Mouse (Mus musculus) small intestine, adult 2 months (tissue): ENCODE data around the gene Slc13a3. TPM values are rescaled to one million over a fixed set of nuclear protein-coding genes. Genes with fewer than 3 reads are reported as not detected.
A peak's percentile ranks its signal among the peaks of the same experiment; 100 is the strongest.

ENCODE experiments used
- H3K27ac ChIP-seq: fragments of 200-500 bp; 2 replicates; pipeline ENCODE4 v1.5.1; 2012; ENCODE audit warnings: low read depth, low read length, control low read depth, inconsistent platforms; ENCODE audit not compliant: insufficient read depth
- H3K27me3 ChIP-seq: fragments of 200-500 bp; 2 replicates; pipeline ENCODE4 v1.6.1; 2012; ENCODE audit warnings: mild to moderate bottlenecking, moderate library complexity, low read length, inconsistent platforms; ENCODE audit not compliant: control insufficient read depth, insufficient read depth
- H3K36me3 ChIP-seq: fragments of 200-500 bp; 2 replicates; pipeline ENCODE4 v1.6.1; 2012; ENCODE audit warnings: mild to moderate bottlenecking, low read length, control low read depth, inconsistent platforms; ENCODE audit not compliant: control insufficient read depth, insufficient read depth
- H3K4me1 ChIP-seq: fragments of 200-500 bp; 2 replicates; pipeline ENCODE4 v1.6.1; 2012; ENCODE audit warnings: low read length, inconsistent platforms, mixed read lengths; ENCODE audit not compliant: control insufficient read depth, insufficient read depth, insufficient read length
- H3K4me3 ChIP-seq: fragments of 200-500 bp; 2 replicates; pipeline ENCODE4 v1.5.1; 2012; ENCODE audit warnings: low read depth, mild to moderate bottlenecking, control low read depth, inconsistent platforms, low read length, moderate library complexity
- CTCF ChIP-seq: fragments of 200-500 bp; IDR thresholded peaks from 2 replicates; pipeline ENCODE4 v1.5.1; 2012; ENCODE audit warnings: low read depth, mild to moderate bottlenecking, control low read depth, inconsistent platforms, low read length, moderate library complexity, mixed read lengths; ENCODE audit not compliant: insufficient replicate concordance, insufficient read length; ENCODE audit errors: extremely low read depth
- POLR2A ChIP-seq: fragments of 200-500 bp; IDR thresholded peaks from 2 replicates; pipeline ENCODE4 v1.6.1; 2012; ENCODE audit warnings: low read depth, mild to moderate bottlenecking, control low read depth, inconsistent platforms, low read length, moderate library complexity
- WGBS: fragments of 180-500 bp; shearing (Covaris S2); methylation state at CpG from one replicate; pipeline ENCODE4 v1.1.7; 2018; 5-methylcytosine and 5-hydroxymethylcytosine counted together
- polyA plus RNA-seq: library from polyadenylated mRNA; depleted of rRNA; stranded (reverse); fragments of >200 nt; gene quantifications from 2 replicates; pipeline ENCODE4 v1.2.3, GENCODE M21; 2012

The Slc13a3 gene
- polyA plus RNA-seq, 1 experiment = 0.03 TPM

DNA sequence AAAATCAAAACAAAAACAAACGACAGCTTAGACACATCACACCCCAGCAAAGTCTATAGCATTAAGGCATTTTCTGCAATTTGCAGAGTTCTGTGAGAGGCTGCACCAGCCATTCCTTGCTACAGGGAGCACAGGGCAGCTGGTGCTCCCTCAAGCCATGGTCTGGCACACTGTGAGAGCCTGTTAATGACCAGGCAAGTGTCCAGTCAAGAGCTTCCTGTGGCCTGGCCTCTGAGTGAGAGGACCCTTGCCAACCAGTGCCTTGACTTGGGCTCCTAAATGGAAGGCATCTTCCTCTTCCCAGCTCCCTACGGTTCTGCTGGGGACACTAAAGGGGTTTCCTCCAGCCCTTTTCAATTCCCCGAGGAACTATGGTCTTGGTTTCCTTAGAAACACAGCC lies 59.1 kb downstream of the Slc13a3 start:
- WGBS = 43% methylated on average over 3 of the region's 3 CpGs
- no peak overlapping the region for H3K27ac ChIP-seq

DNA sequence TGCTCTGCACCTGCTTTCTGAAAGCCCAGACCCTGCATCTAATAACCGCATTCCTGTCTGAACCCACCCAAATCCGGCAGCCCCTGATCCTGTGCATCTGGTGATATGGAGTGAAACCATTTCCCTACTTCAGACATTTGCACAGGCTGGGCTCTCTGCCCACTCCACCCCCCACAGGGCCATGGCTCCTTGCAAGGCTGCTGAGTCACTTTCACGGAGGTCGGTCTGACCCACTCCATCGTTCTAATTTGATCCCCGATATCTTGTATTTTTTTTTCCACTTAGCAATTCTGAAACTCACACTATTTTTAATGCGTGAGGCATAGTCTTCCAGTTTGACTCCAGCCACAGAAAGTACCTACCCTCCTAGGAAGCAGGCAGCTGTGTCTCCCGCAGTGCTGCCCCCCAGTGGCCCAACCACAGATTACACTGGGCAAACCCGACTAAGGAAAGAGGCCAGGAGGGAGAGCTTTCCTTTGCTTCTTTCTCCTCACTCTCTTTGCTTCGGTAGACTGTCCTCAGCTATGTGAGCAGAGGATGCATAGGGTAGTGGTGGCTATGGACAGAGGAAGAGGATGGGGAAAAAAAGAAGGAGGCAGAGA lies 65.2 kb downstream of the Slc13a3 start:
- TF ChIP-seq CTCF = peak; percentile 82; the same call in 1 of the 2 replicates
- TF ChIP-seq POLR2A = no peak
- H3K36me3 ChIP-seq = no peaks in the 10 kb centered on the region
- H3K27ac ChIP-seq = no peak overlapping the region
- H3K4me1 ChIP-seq = no peaks in the 10 kb centered on the region
- no peaks in the 10 kb centered on the region for H3K27me3 ChIP-seq
- H3K4me3 ChIP-seq = no peak overlapping the region
- WGBS = 39% methylated on average over 10 of the region's 10 CpGs

More for the DNA sequence above, 59.1 kb downstream of the Slc13a3 start:
- TF ChIP-seq POLR2A (no peak), CTCF (no peak)
- no peaks in the 10 kb centered on the region for H3K4me1 ChIP-seq
- H3K27me3 ChIP-seq = no peaks in the 10 kb centered on the region
- no peaks in the 10 kb centered on the region for H3K36me3 ChIP-seq
- no peak overlapping the region for H3K4me3 ChIP-seq

DNA sequence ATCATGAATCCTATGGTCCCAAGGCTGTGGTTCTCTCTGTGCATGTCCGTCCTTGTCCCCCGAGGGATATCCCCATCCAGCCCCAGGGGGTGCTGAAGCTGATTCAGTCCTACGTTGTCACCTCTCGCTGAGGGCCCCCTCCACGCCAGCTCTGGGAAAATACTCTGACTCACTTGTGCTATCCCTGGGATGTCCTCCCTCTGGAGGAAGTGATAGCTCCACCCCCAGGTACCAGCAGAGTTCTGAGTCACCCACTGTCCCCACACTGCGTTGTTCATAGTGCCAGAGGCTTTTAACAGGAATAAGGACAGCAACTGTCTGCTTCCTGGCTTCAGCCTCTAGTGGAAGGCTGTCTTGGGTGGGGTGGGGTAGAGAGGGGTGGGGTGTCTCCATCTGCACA lies 67.7 kb downstream of the Slc13a3 start:
- H3K36me3 ChIP-seq = no peaks in the 10 kb centered on the region
- H3K4me3 ChIP-seq = no peak overlapping the region
- no peaks in the 10 kb centered on the region; the same call in 1 of the 2 replicates for H3K4me1 ChIP-seq
- no peaks in the 10 kb centered on the region for H3K27me3 ChIP-seq
- no peak for TF ChIP-seq POLR2A
- no peak for TF ChIP-seq CTCF
- 24% methylated on average over 6 of the region's 6 CpGs for WGBS
- H3K27ac ChIP-seq = peak overlapping the region; percentile 24; the same call in 1 of the 2 replicates

DNA sequence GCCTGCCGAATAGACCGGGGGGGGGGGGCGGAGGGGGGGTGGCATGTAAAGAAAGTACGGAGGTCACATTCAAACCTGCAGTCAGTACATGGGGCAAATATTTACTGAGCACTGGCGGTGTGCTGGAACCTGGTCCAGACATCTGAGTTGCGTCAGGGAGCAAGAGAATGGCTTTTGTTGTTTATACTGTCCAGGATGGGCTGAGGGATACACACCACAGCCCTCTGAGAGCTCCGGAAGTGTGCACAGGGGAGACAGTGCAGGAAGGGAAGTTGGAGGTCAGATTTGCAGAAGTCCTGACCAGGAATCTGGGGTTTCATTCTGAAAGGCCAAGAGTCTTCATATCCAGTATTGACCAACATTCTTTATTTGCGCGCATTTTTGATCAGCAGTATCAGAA lies 68.1 kb downstream of the Slc13a3 start:
- no peak for TF ChIP-seq CTCF
- TF ChIP-seq POLR2A = no peak
- H3K4me3 ChIP-seq = no peak overlapping the region
- H3K36me3 ChIP-seq = no peaks in the 10 kb centered on the region
- no peaks in the 10 kb centered on the region for H3K27me3 ChIP-seq
- H3K27ac ChIP-seq = peak overlapping the region; percentile 24; the same call in 1 of the 2 replicates
- H3K4me1 ChIP-seq = no peaks in the 10 kb centered on the region; the same call in 1 of the 2 replicates
- WGBS = 20% methylated on average over 9 of the region's 9 CpGs

DNA sequence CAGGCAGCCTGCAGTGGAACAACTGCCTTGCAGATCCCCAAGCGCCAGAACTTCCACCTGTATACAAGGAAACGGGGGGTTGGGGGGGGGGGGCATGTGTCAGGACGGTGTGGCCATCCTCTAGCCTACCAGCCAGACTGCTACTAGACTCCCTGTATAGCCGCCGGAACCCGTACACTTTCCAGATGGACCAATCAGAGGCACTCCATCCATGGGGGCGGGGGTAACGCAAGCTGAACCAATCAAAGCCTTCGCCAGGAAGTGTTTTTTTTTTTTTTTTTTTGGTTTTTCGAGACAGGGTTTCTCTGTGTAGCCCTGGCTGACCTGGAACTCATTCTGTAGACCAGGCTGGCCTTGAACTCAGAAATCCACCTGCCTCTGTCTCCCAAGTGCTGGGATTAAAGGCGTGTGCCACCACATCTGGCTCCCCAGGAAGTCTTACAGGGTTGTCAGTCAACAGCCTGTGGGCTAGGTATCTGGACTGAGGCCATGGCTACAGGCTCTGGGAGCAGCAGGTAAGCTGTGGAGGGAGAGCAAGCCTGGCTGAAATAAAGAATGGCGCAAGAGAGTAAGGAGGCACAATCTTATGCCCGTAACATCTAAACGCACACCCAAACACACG lies 74.8 kb downstream of the Slc13a3 start:
- Histone ChIP-seq H3K4me3 (no peak overlapping the region), H3K36me3 (no peaks in the 10 kb centered on the region), H3K4me1 (no peaks in the 10 kb centered on the region; the same call in 1 of the 2 replicates), H3K27me3 (no peaks in the 10 kb centered on the region), H3K27ac (no peak overlapping the region)
- TF ChIP-seq POLR2A (no peak), CTCF (no peak)
- 71% methylated on average over 15 of the region's 15 CpGs for WGBS

DNA sequence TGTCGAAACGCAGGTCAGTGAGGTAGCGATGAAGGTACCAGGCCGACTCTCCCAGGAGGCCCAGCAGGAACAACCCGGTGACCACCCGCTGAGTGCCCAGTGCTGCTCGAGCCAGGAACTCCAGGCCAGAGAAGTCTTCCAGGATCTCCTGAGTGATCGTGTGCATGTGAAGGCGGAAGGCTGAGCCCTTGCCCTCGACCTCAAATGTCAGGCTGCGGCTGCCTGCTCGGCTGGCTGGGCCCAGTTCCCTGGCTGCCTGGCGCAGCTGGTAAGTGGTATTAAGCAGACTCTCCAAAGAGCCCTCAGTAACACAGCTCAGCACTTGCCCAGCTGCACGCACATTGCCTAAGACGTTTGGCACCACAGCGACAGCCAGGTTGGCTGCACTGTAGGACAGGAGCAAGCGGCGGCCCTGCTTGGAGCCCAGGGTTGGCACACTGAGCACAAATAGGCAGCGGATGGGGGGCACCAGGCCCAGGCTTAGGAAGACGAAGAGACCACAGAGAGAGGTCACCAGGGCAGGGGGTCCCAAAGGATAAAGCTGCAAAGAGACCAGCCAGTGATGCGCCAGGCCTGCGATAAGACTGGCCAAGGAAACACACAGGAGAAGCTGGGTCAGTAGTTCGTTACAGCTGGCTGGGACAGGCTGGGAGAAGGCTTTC lies 75.4 kb downstream of the Slc13a3 start:
- TF ChIP-seq CTCF (no peak), POLR2A (no peak)
- H3K36me3 ChIP-seq = no peaks in the 10 kb centered on the region
- no peak overlapping the region for H3K4me3 ChIP-seq
- H3K27me3 ChIP-seq = no peaks in the 10 kb centered on the region
- 81% methylated on average over 23 of the region's 23 CpGs for WGBS
- no peaks in the 10 kb centered on the region; the same call in 1 of the 2 replicates for H3K4me1 ChIP-seq
- no peak overlapping the region for H3K27ac ChIP-seq
